Mouse (Mus musculus) urinary bladder, postnatal 36 days (tissue): ENCODE data around the gene Vmn1r48.
"Not testable (repeated sequence)": the region's sequence is repeated elsewhere in the genome, so short reads cannot be mapped to it uniquely, and the experiment has no call there.

ENCODE experiments used
- DNase-seq, 2 experiments: peaks; one replicate each; pipeline ENCODE4 v3.0.0; 2022; ENCODE audit warnings: low spot score in 2 of 2, mixed read lengths in 1 of 2

Gene Vmn1r48

GRCm38 (mm10) chr6:90036741-90037140, at the start of gene Vmn1r48:
Gene Vmn1r48, minus strand, starts transcription at chr6:90036841.
- not testable (repeated sequence) for DNase-seq

GRCm38 (mm10) chr6:90078406-90078805, 41.8 kb upstream of the Vmn1r48 start, which contains the start of gene Vmn1r49:
Gene Vmn1r49, minus strand, starts transcription at chr6:90078506.
- DNase-seq = no peak

GRCm38 (mm10) chr6:90015847-90016246, 20.8 kb downstream of the Vmn1r48 start, which contains the start of gene Vmn1r47:
Gene Vmn1r47, plus strand, starts transcription at chr6:90016147.
- DNase-seq = not testable (repeated sequence)

GRCm38 (mm10) chr6:89985989-89986388, 50.7 kb downstream of the Vmn1r48 start:
- DNase-seq = no peak
